Mouse (Mus musculus) heart, adult 2 months (tissue): ENCODE data around the gene Pqlc2. TPM values are rescaled to one million over a fixed set of nuclear protein-coding genes. Genes with fewer than 3 reads are reported as not detected.

Source experiments
- DNase-seq, 2 experiments: peaks; one replicate each; pipeline ENCODE4 v3.0.0; 2021
- H3K27ac ChIP-seq: fragments of 200-600 bp; 2 replicates; pipeline ENCODE4 v1.8.1; 2022
- H3K27me3 ChIP-seq: fragments of 200-500 bp; 2 replicates; pipeline ENCODE4 v1.6.1; 2012; ENCODE audit warnings: mild to moderate bottlenecking, low read length, inconsistent platforms, mixed read lengths; ENCODE audit not compliant: control insufficient read depth, insufficient read depth
- H3K36me3 ChIP-seq: fragments of 200-500 bp; 2 replicates; pipeline ENCODE4 v1.6.1; 2012; ENCODE audit warnings: low read length, inconsistent platforms; ENCODE audit not compliant: control insufficient read depth, insufficient read depth
- H3K4me1 ChIP-seq: fragments of 200-500 bp; 2 replicates; pipeline ENCODE4 v1.6.1; 2011; ENCODE audit warnings: low read length; ENCODE audit not compliant: control insufficient read depth, insufficient read depth
- H3K4me3 ChIP-seq: fragments of 200-600 bp; 2 replicates; pipeline ENCODE4 v1.8.1; 2022
- H3K79me2 ChIP-seq: fragments of 200-500 bp; replicated peaks from 2 replicates; pipeline ENCODE4 v1.6.1; 2012; ENCODE audit warnings: mild to moderate bottlenecking, inconsistent platforms, low read length, moderate library complexity, mixed read lengths; ENCODE audit not compliant: control insufficient read depth, insufficient read depth
- H3K9ac ChIP-seq: fragments of 200-500 bp; 2 replicates; pipeline ENCODE4 v1.6.1; 2012; ENCODE audit warnings: low read depth, mild to moderate bottlenecking, control low read depth, inconsistent platforms, low read length, mixed read lengths
- CTCF ChIP-seq: fragments of 200-600 bp; IDR thresholded peaks from 2 replicates; pipeline ENCODE4 v1.8.1; 2022; ENCODE audit warnings: antibody characterized with exemption, mild to moderate bottlenecking, moderate library complexity
- EP300 ChIP-seq: fragments of 200-500 bp; IDR thresholded peaks from 2 replicates; pipeline ENCODE4 v1.6.1; 2011; ENCODE audit warnings: low read depth, low read length, control low read depth; ENCODE audit not compliant: insufficient read depth
- POLR2A ChIP-seq: fragments of 200-500 bp; IDR thresholded peaks from 2 replicates; pipeline ENCODE4 v1.6.1; 2011; ENCODE audit warnings: mild to moderate bottlenecking, low read depth, low read length, control low read depth; ENCODE audit not compliant: insufficient read depth
- WGBS: fragments of 180-500 bp; shearing (Covaris S2); methylation state at CpG from one replicate; pipeline ENCODE4 v1.1.7; 2018; 5-methylcytosine and 5-hydroxymethylcytosine counted together
- intact Hi-C: fragments of 180-260 bp; cut with DNase I; formaldehyde crosslinking; loops from one replicate; pipeline ENCODE4 v1.15.1; 2025
- polyA plus RNA-seq: library from polyadenylated mRNA; depleted of rRNA; stranded (reverse); fragments of >200 nt; gene quantifications from 2 replicates; pipeline ENCODE4 v1.2.3, GENCODE M21; 2012
- total RNA-seq, 2 experiments: library from RNA; stranded (reverse); gene quantifications; 2 replicates each; pipeline ENCODE4 v1.2.3; 2021

Gene Pqlc2
- total and polyA plus RNA-seq, 3 experiments, result 5.1 to 22.8 (median 5.9) TPM

GRCm38 (mm10) chr4:139343718-139344117 is 33.2 kb upstream of the Pqlc2 start:
- H3K27me3 ChIP-seq, result no peaks in the 10 kb centered on the region
- WGBS, result 47% methylated on average over 5 of the region's 5 CpGs
- no peak overlapping the region for H3K9ac ChIP-seq

GRCm38 (mm10) chr4:139341556-139342233 is 31.2 kb upstream of the Pqlc2 start:
- WGBS, result 65% methylated on average over 7 of the region's 7 CpGs
- DNase-seq, result no peak

More at GRCm38 (mm10) chr4:139343718-139344117, 33.2 kb upstream of the Pqlc2 start:
- H3K79me2 ChIP-seq, result no peaks in the 10 kb centered on the region
- H3K4me1 ChIP-seq, result no peaks in the 10 kb centered on the region
- intact Hi-C loops, result no loop called here
- H3K36me3 ChIP-seq, result no peaks in the 10 kb centered on the region
- no peak for TF ChIP-seq POLR2A
- TF ChIP-seq CTCF, result no peak
- TF ChIP-seq EP300, result no peak
- no peak for DNase-seq
- no peak overlapping the region for H3K4me3 ChIP-seq
- H3K27ac ChIP-seq, result no peak overlapping the region

GRCm38 (mm10) chr4:139340835-139341234 is 30.3 kb upstream of the Pqlc2 start:
- H3K27ac ChIP-seq, result no peak overlapping the region
- WGBS, result 68% methylated on average over 4 of the region's 4 CpGs

More at GRCm38 (mm10) chr4:139341556-139342233, 31.2 kb upstream of the Pqlc2 start:
- no peak overlapping the region for H3K9ac ChIP-seq
- H3K4me1 ChIP-seq, result no peaks in the 10 kb centered on the region
- no peaks in the 10 kb centered on the region for H3K27me3 ChIP-seq
- no peaks in the 10 kb centered on the region for H3K36me3 ChIP-seq
- TF ChIP-seq CTCF, result no peak
- no peak for TF ChIP-seq EP300
- TF ChIP-seq POLR2A, result no peak
- intact Hi-C loops, result no loop called here
- no peak overlapping the region for H3K4me3 ChIP-seq
- H3K27ac ChIP-seq, result no peak overlapping the region
- no peaks in the 10 kb centered on the region for H3K79me2 ChIP-seq

GRCm38 (mm10) chr4:139338145-139338544 is 27.6 kb upstream of the Pqlc2 start:
- Histone ChIP-seq H3K4me1 (no peaks in the 10 kb centered on the region), H3K79me2 (no peaks in the 10 kb centered on the region), H3K27me3 (no peaks in the 10 kb centered on the region), H3K27ac (no peak overlapping the region), H3K36me3 (no peaks in the 10 kb centered on the region), H3K4me3 (no peak overlapping the region), H3K9ac (no peak overlapping the region)
- intact Hi-C loops, result loop anchor here (5.0 kb wide), 1 partner anchor 51 kb away; no protein-coding TSS in a partner anchor
- 45% methylated on average over 33 of the region's 33 CpGs for WGBS
- TF ChIP-seq POLR2A, result no peak
- no peak for TF ChIP-seq CTCF
- TF ChIP-seq EP300, result no peak
- no peak for DNase-seq

More at GRCm38 (mm10) chr4:139340835-139341234, 30.3 kb upstream of the Pqlc2 start:
- DNase-seq, result no peak
- Histone ChIP-seq H3K4me3 (no peak overlapping the region), H3K27me3 (no peaks in the 10 kb centered on the region), H3K4me1 (no peaks in the 10 kb centered on the region), H3K79me2 (no peaks in the 10 kb centered on the region), H3K36me3 (no peaks in the 10 kb centered on the region), H3K9ac (no peak overlapping the region)
- intact Hi-C loops, result no loop called here
- TF ChIP-seq EP300, result no peak
- TF ChIP-seq POLR2A, result no peak

- TF ChIP-seq POLR2A (no peak), CTCF (peak; percentile 84), EP300 (0 out of 2 replicates have a peak, but pooled peaks have one; percentile 45)
- no peak overlapping the region for H3K27ac ChIP-seq
- intact Hi-C loops, result loop anchor here (1.0 to 5.0 kb wide), 2 partner anchors 50 to 251 kb away; no protein-coding TSS in a partner anchor
Observed at GRCm38 (mm10) chr4:139336822-139337483, 26.4 kb upstream of the Pqlc2 start.

GRCm38 (mm10) chr4:139335507-139335906 is 25.0 kb upstream of the Pqlc2 start:
- no peaks in the 10 kb centered on the region for H3K36me3 ChIP-seq
- no peaks in the 10 kb centered on the region for H3K27me3 ChIP-seq
- TF ChIP-seq CTCF (no peak), POLR2A (no peak), EP300 (no peak)
- WGBS, result 35% methylated on average over 7 of the region's 7 CpGs
- no peak overlapping the region for H3K4me3 ChIP-seq
- H3K27ac ChIP-seq, result no peak overlapping the region
- H3K79me2 ChIP-seq, result no peaks in the 10 kb centered on the region
- H3K9ac ChIP-seq, result no peak overlapping the region
- intact Hi-C loops, result loop anchor here (5.0 kb wide), 1 partner anchor 48 kb away; no protein-coding TSS in a partner anchor
- H3K4me1 ChIP-seq, result no peaks in the 10 kb centered on the region
- DNase-seq, result no peak

More at GRCm38 (mm10) chr4:139336822-139337483, 26.4 kb upstream of the Pqlc2 start:
- Histone ChIP-seq H3K9ac (peak overlapping the region; percentile 37), H3K36me3 (no peaks in the 10 kb centered on the region), H3K79me2 (no peaks in the 10 kb centered on the region), H3K27me3 (no peaks in the 10 kb centered on the region), H3K4me1 (no peaks in the 10 kb centered on the region), H3K4me3 (no peak overlapping the region; the same call in 1 of the 2 replicates)
- peak; percentile 79 to 84 for DNase-seq
- WGBS, result 12% methylated on average over 24 of the region's 24 CpGs
